In genomic region chr2:125122288-125122623, GRCm38 (mm10) we compare ENCODE assay signal across 8 mouse cellular contexts. TPM values are rescaled to one million over a fixed set of nuclear protein-coding genes. Genes with fewer than 3 reads are reported as not detected.
A peak's percentile ranks its signal among the peaks of the same experiment; 100 is the strongest.
DNase-seq lines count a peak whose midpoint lies in the region; ATAC-seq lines count a peak whose summit lies in the region.

No protein-coding gene starts in this region.

- H3K4me3 ChIP-seq in heart, embryonic 11.5 days (ENCODE audit: low read depth, low read length): peak overlapping the region; percentile 79
- H3K4me3 ChIP-seq in hindbrain, embryonic 10.5 days: peak overlapping the region; percentile 90

- no peak for DNase-seq in heart, postnatal 25 days (ENCODE audit: low spot score)
- peak; percentile 49 for DNase-seq in MN1 (ENCODE audit: low spot score)
- DNase-seq in hindbrain, embryonic 10.5 days (ENCODE audit: low spot score): no peak
- peak; percentile 13 for DNase-seq in mesoderm, embryonic 11.5 days (ENCODE audit: low read depth, low spot score)
- no peak for DNase-seq in embryo, embryonic 10.5 days (ENCODE audit: low spot score)
- DNase-seq in testis, postnatal 14 days (ENCODE audit: low spot score): no peak

- peak overlapping the region; percentile 67 for H3K4me2 ChIP-seq in heart, embryonic 11.5 days

- no peak for ATAC-seq in heart, embryonic 11.5 days (replicated peaks; ENCODE audit: insufficient number of reproducible peaks, low FRiP score, low TSS enrichment)
- ATAC-seq in megakaryocyte-erythroid progenitor cell, adult 5-6 weeks (replicated peaks; ENCODE audit: low FRiP score, low TSS enrichment, poor library complexity, severe bottlenecking): no peak

- H3K36me3 ChIP-seq in heart, embryonic 11.5 days (ENCODE audit: control insufficient read depth, insufficient read depth, low read length): no peaks in the 10 kb centered on the region
- no peaks in the 10 kb centered on the region for H3K36me3 ChIP-seq in hindbrain, embryonic 10.5 days

- H3K4me1 ChIP-seq in heart, embryonic 11.5 days (ENCODE audit: control insufficient read depth, insufficient read depth, low read length): peaks cover 31% of the 10 kb centered on the region
- H3K4me1 ChIP-seq in hindbrain, embryonic 10.5 days (replicated peaks): peaks cover 30% of the 10 kb centered on the region

- 13% methylated on average over 4 of the region's 4 CpGs for WGBS in heart, embryonic 11.5 days (ENCODE audit: insufficient replicate concordance)
- 12% methylated on average over 4 of the region's 4 CpGs for WGBS in hindbrain, embryonic 10.5 days

- intact Hi-C loops in heart, postnatal 25 days (cut with DNase I): no loop called here

- H3K9me3 ChIP-seq in heart, embryonic 11.5 days (replicated peaks; ENCODE audit: control insufficient read depth, low read length): no peaks in the 10 kb centered on the region
- no peaks in the 10 kb centered on the region for H3K9me3 ChIP-seq in hindbrain, embryonic 10.5 days

- H3K27me3 ChIP-seq in heart, embryonic 11.5 days (ENCODE audit: control insufficient read depth, insufficient read depth, low read length): no peaks in the 10 kb centered on the region
- H3K27me3 ChIP-seq in hindbrain, embryonic 10.5 days (ENCODE audit: insufficient read depth, poor library complexity, severe bottlenecking): no peaks in the 10 kb centered on the region

- peak overlapping the region; percentile 84; the same call in 1 of the 2 replicates for H3K27ac ChIP-seq in heart, embryonic 11.5 days (ENCODE audit: low read depth, low read length)
- H3K27ac ChIP-seq in hindbrain, embryonic 10.5 days: peak overlapping the region; percentile 100

- peak overlapping the region; percentile 96 for H3K9ac ChIP-seq in heart, embryonic 11.5 days (ENCODE audit: low read depth, low read length)

RNA-seq across cellular contexts. Expression of gene Myef2, which starts 1.2 kb away (rescaled TPM):
- 88.8 and 90.4 TPM in 2 replicates for polyA plus RNA-seq in heart, embryonic 11.5 days (2014; fragmentation: Nextera tagmentation; extraction: Ambion mirVana)
- total RNA-seq in heart, postnatal 25 days (2021): 1 to 10 TPM; 6.4 to 9.1 TPM
- 160 and 174 TPM in 2 replicates for polyA plus RNA-seq in hindbrain, embryonic 10.5 days (2016; fragmentation: Nextera tagmentation; extraction: Ambion mirVana)
- 37.6 and 45.8 TPM in 2 replicates for total RNA-seq in megakaryocyte-erythroid progenitor cell, adult 5-6 weeks (2014; fragmentation: Nextera tagmentation)
- total RNA-seq in megakaryocyte-erythroid progenitor cell, adult 5-6 weeks (2017): 85.6 and 86.1 TPM in 2 replicates

RNA-seq across cellular contexts. Expression of gene Ctxn2, which starts 14.2 kb away (rescaled TPM):
- not detected in 2 replicates for polyA plus RNA-seq in heart, embryonic 11.5 days (2014; fragmentation: Nextera tagmentation; extraction: Ambion mirVana)
- total RNA-seq in heart, postnatal 25 days (2021): not detected
- polyA plus RNA-seq in hindbrain, embryonic 10.5 days (2016; fragmentation: Nextera tagmentation; extraction: Ambion mirVana): 0.20 TPM in 1 of 2 replicates, not detected in the other
- total RNA-seq in megakaryocyte-erythroid progenitor cell, adult 5-6 weeks (2014; fragmentation: Nextera tagmentation): not detected in 2 replicates
- not detected in 2 replicates for total RNA-seq in megakaryocyte-erythroid progenitor cell, adult 5-6 weeks (2017)

RNA-seq across cellular contexts. Expression of gene Slc12a1, which starts 30.0 kb away (rescaled TPM):
- not detected in 2 replicates for polyA plus RNA-seq in heart, embryonic 11.5 days (2014; fragmentation: Nextera tagmentation; extraction: Ambion mirVana)
- total RNA-seq in heart, postnatal 25 days (2021): not detected
- polyA plus RNA-seq in hindbrain, embryonic 10.5 days (2016; fragmentation: Nextera tagmentation; extraction: Ambion mirVana): not detected in 2 replicates
- total RNA-seq in megakaryocyte-erythroid progenitor cell, adult 5-6 weeks (2014; fragmentation: Nextera tagmentation): 0.22 TPM in 1 of 2 replicates, not detected in the other
- 0.11 TPM in 1 of 2 replicates, not detected in the other for total RNA-seq in megakaryocyte-erythroid progenitor cell, adult 5-6 weeks (2017)

RNA-seq across cellular contexts. Expression of gene Slc24a5, which starts 54.3 kb away (rescaled TPM):
- polyA plus RNA-seq in heart, embryonic 11.5 days (2014; fragmentation: Nextera tagmentation; extraction: Ambion mirVana): 4.2 and 4.9 TPM in 2 replicates
- total RNA-seq in heart, postnatal 25 days (2021): 1 to 10 TPM in 1 of 2 experiments, under 1 TPM in 1; 0.81 to 1.3 TPM
- 3.5 and 4.7 TPM in 2 replicates for polyA plus RNA-seq in hindbrain, embryonic 10.5 days (2016; fragmentation: Nextera tagmentation; extraction: Ambion mirVana)
- total RNA-seq in megakaryocyte-erythroid progenitor cell, adult 5-6 weeks (2014; fragmentation: Nextera tagmentation): not detected in 2 replicates
- total RNA-seq in megakaryocyte-erythroid progenitor cell, adult 5-6 weeks (2017): 0.69 and 1.8 TPM in 2 replicates

Comparison
In these comparisons a context has a peak if more than half of its experiments do, and no peak if none do; other contexts are left out.
1. DNase-seq: peak in MN1 (single experiment) and mesoderm, embryonic 11.5 days (single experiment); none in heart, postnatal 25 days (single experiment), hindbrain, embryonic 10.5 days (single experiment), embryo, embryonic 10.5 days (single experiment) and testis, postnatal 14 days (single experiment).